Mouse (Mus musculus) midbrain, embryonic 14.5 days (tissue): Measurements from ENCODE around the gene Timm10. TPM values are rescaled to one million over a fixed set of nuclear protein-coding genes. Genes with fewer than 3 reads are reported as not detected.
A peak's percentile ranks its signal among the peaks of the same experiment; 100 is the strongest.

Experiments used
- ATAC-seq: fragments of 200-750 bp; cut with Nextera tagmentation; 2 replicates; pipeline ENCODE4 v1.8.0; 2017; ENCODE audit warnings: moderate number of reproducible peaks, moderate library complexity; ENCODE audit not compliant: low FRiP score, low TSS enrichment
- DNase-seq: peaks from one replicate; pipeline ENCODE4 v3.0.0-alpha.2; 2015
- H3K27ac ChIP-seq: fragments of 300-500 bp; sonication (generic); replicated peaks from 2 replicates; pipeline ENCODE4 v1.5.1; 2014; ENCODE audit warnings: mild to moderate bottlenecking, low read depth, low read length, moderate library complexity
- H3K27me3 ChIP-seq: fragments of 300-500 bp; sonication (generic); 2 replicates; pipeline ENCODE4 v1.6.1; 2014; ENCODE audit warnings: low read length, control low read depth, mixed read lengths; ENCODE audit not compliant: control insufficient read depth, insufficient read depth
- H3K36me3 ChIP-seq: fragments of 300-500 bp; sonication (generic); 2 replicates; pipeline ENCODE4 v1.6.1; 2014; ENCODE audit warnings: low read length, control low read depth; ENCODE audit not compliant: control insufficient read depth, insufficient read depth
- H3K4me1 ChIP-seq: fragments of 300-500 bp; sonication (generic); 2 replicates; pipeline ENCODE4 v1.6.1; 2014; ENCODE audit warnings: mild to moderate bottlenecking, antibody characterized with exemption, low read length, control low read depth; ENCODE audit not compliant: control insufficient read depth, insufficient read depth
- H3K4me2 ChIP-seq: fragments of 300-500 bp; sonication (generic); 2 replicates; pipeline ENCODE4 v1.6.1; 2014; ENCODE audit warnings: mild to moderate bottlenecking, low read length, moderate library complexity
- H3K4me3 ChIP-seq: fragments of 300-500 bp; sonication (generic); replicated peaks from 2 replicates; pipeline ENCODE4 v1.5.1; 2014; ENCODE audit warnings: low read depth, low read length
- H3K9ac ChIP-seq: fragments of 300-500 bp; sonication (generic); replicated peaks from 2 replicates; pipeline ENCODE4 v1.6.1; 2014; ENCODE audit warnings: mild to moderate bottlenecking, low read length, moderate library complexity
- H3K9me3 ChIP-seq: fragments of 300-500 bp; sonication (generic); 2 replicates; pipeline ENCODE4 v1.6.1; 2016; ENCODE audit warnings: low read length, control low read depth, mixed read lengths; ENCODE audit not compliant: control insufficient read depth
- WGBS: fragments of 180-500 bp; shearing (Covaris S2); extraction: QIAGEN DNeasy Blood & Tissue Kit; methylation state at CpG from one replicate; pipeline ENCODE4 v1.1.7; 2014; 5-methylcytosine and 5-hydroxymethylcytosine counted together
- polyA plus RNA-seq: library from polyadenylated mRNA; unstranded; fragments of >200 nt; fragmentation: Nextera tagmentation; extraction: Ambion mirVana; gene quantifications from 2 replicates; pipeline ENCODE4 v1.2.1, GENCODE M21; 2014

Gene Timm10
- polyA plus RNA-seq, 1 experiment from 2014 or later: 58.6 TPM

DNA sequence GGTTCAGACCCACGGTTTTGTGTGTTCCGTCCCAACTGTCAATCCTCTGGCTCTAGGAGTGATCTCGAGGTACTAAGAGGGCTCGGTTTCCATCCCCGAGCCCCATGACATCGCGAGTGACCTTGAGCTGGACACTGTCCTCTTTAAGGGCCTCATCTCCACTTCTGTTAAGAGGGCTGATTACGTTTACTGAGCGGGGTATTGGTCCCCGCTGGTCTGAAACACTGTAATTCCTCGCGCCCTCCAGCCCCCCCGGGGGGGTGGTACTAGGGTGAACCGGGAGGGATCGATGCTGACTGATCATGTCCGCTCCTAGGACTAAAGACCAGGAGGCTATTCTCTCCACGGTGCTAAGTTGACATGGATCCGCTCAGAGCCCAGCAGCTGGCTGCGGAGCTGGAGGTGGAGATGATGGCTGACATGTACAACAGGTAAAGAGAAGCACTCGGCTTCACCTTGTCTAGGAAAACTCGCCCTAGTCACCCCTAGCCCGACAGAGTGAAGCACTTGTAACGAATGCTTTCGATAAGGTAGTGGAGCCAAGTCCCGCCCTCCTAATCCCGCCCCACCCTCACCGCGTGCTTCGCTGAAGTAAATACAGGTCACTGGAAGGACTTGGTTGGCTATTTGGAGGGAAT, 605 bp downstream of the Timm10 start:
- Histone ChIP-seq H3K4me2 (peak overlapping the region; percentile 100), H3K27ac (0 out of 2 replicates have a peak overlapping the region, but pooled peaks have one; percentile 20), H3K4me1 (peaks cover 7% of the 10 kb centered on the region), H3K36me3 (peaks cover 11% of the 10 kb centered on the region), H3K9ac (peak overlapping the region; percentile 66), H3K27me3 (no peaks in the 10 kb centered on the region), H3K9me3 (no peaks in the 10 kb centered on the region), H3K4me3 (peak overlapping the region; percentile 84)
- peak; percentile 46 for ATAC-seq
- no peak for DNase-seq
- 1% methylated on average over 29 of the region's 29 CpGs for WGBS

DNA sequence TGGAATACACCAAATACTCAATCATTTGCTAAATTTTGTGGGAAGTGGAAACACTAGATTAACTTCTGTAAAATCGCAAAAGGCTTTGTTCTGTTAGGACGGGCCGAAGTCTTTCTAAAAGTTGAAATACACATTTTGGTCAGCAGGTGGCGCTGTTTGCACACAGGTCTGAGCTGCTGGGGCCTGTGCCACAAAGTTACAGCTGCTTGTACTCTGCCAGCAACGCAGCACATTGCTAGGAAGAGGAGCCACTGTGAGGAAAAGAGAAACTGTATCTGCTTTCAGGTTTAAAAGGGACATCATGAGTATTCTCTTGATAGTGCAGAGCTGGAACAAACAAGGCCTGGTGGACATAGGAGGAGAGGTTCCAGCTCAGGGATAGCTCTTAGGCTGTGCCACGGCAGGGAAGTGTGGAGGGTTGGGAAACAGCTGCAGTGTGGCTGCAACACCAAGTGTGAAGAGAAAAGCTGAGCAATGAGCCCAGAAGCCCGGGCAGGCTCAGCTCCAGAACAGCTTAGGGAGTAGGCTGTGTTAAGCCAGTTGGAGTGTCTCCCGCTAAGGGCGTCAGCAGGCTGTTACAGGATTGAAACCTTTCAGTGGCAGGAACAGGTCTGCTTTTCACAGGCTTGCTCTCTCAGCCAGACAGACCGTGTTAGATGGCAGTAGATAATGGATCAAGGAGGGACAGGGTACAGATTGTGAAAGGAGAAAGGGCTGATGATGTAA, 5.0 kb downstream of the Timm10 start:
- peak; percentile 95 for DNase-seq
- ATAC-seq: peak; percentile 61; the same call in 1 of the 2 replicates
- Histone ChIP-seq H3K27ac (no peak overlapping the region), H3K9ac (no peak overlapping the region), H3K9me3 (no peaks in the 10 kb centered on the region), H3K4me2 (no peak overlapping the region), H3K36me3 (peaks cover 11% of the 10 kb centered on the region), H3K27me3 (no peaks in the 10 kb centered on the region), H3K4me1 (peaks cover 7% of the 10 kb centered on the region), H3K4me3 (no peak overlapping the region)
- WGBS: 37% methylated on average over 10 of the region's 10 CpGs

DNA sequence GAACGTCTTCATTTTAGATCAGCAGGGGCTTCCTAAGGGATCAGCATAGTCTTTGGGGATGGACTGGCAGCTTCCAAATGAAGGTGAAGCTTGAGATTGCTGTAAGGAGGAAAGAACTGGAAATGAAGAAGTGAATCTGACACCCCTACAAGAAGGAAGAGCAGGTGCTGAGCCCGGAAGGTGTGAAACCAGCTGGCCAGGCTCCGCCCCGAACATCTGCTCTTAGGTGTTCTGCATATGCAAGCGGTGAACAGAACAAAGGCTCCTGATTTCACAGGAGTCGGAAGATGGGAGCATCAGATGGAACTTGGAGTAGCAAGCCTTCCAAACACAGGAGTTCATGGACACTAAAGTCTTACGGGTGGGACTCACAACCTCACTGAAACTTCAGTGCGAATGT, 10.3 kb downstream of the Timm10 start:
- DNase-seq (no peak), ATAC-seq (no peak)
- H3K4me2 ChIP-seq: no peak overlapping the region
- H3K9me3 ChIP-seq: no peaks in the 10 kb centered on the region
- no peak overlapping the region for H3K27ac ChIP-seq
- peaks cover 14% of the 10 kb centered on the region for H3K4me1 ChIP-seq
- no peaks in the 10 kb centered on the region for H3K36me3 ChIP-seq
- H3K9ac ChIP-seq: no peak overlapping the region
- 69% methylated on average over 8 of the region's 8 CpGs for WGBS
- peaks cover 44% of the 10 kb centered on the region for H3K27me3 ChIP-seq
- H3K4me3 ChIP-seq: no peak overlapping the region

DNA sequence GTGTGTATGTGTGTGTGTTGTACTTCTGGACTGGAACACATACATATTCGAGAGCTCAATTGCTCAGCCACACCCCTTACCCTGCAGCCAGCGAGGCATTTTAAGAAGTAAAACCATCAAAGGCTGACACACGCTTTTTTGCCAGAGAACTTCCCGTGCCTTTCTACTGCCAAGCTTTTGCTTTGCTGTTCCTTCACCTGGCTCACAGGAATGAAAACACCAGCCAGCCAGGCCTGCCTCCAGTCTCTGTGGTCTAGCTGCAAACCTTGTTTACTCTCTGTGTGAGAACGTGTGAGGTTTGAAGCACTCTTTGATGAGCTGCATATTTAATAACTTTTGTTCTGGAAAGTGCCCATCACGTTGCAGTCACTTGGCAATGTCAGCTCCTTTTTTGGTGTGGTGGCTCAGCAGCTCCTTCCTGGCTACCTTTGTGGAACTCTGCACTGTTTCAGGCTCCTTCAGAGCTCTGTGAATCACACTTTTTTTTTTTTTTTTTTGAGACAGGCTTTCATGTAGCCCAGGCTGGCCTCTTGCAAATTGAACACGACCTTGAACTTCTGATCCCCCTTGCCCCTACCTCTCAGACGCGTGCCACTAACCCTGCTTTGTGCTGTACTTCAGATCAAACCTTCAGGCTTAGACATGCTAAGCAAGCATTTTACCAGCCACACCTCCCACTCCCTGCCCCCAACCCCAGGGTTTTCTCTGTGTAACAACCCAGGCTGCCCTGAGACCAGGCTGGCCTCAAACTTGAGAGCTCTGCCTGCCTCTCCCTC, 11.2 kb downstream of the Timm10 start:
- Histone ChIP-seq H3K36me3 (no peaks in the 10 kb centered on the region), H3K9me3 (no peaks in the 10 kb centered on the region), H3K9ac (no peak overlapping the region), H3K27me3 (peaks cover 44% of the 10 kb centered on the region), H3K4me1 (peaks cover 14% of the 10 kb centered on the region), H3K27ac (no peak overlapping the region), H3K4me2 (no peak overlapping the region), H3K4me3 (no peak overlapping the region)
- 26% methylated on average over 9 of the region's 9 CpGs for WGBS
- ATAC-seq (no peak), DNase-seq (no peak)

- no peak for ATAC-seq
These were observed 11.8 kb downstream of the Timm10 start, which contains the start of gene Slc43a1 for GRCm38 (mm10) chr2:84838593-84838949. TSS of gene Slc43a1 (plus strand) at chr2:84838850.

GRCm38 (mm10) chr2:84838993-84839980, 12.5 kb downstream of the Timm10 start:
- ATAC-seq (no peak), DNase-seq (peak; percentile 25)
- Histone ChIP-seq H3K4me3 (peak overlapping the region; percentile 50), H3K9ac (peak overlapping the region; percentile 50), H3K4me2 (peak overlapping the region; percentile 88), H3K4me1 (peaks cover 14% of the 10 kb centered on the region), H3K27ac (no peak overlapping the region), H3K36me3 (no peaks in the 10 kb centered on the region), H3K9me3 (no peaks in the 10 kb centered on the region), H3K27me3 (peaks cover 44% of the 10 kb centered on the region)
- under 1% methylated on average over 47 of the region's 47 CpGs for WGBS

More at GRCm38 (mm10) chr2:84838593-84838949, 11.8 kb downstream of the Timm10 start, which contains the start of gene Slc43a1:
- peaks cover 44% of the 10 kb centered on the region for H3K27me3 ChIP-seq
- H3K4me3 ChIP-seq: peak within 1 kb of the TSS; percentile 50
- peaks cover 14% of the 10 kb centered on the region for H3K4me1 ChIP-seq
- no peaks in the 10 kb centered on the region for H3K9me3 ChIP-seq
- no peak for DNase-seq
- 21% methylated on average over 10 of the region's 10 CpGs for WGBS
- H3K36me3 ChIP-seq: no peaks in the 10 kb centered on the region
- H3K4me2 ChIP-seq: peak within 1 kb of the TSS; percentile 88
- peak within 1 kb of the TSS; percentile 50 for H3K9ac ChIP-seq
- H3K27ac ChIP-seq: no peak within 1 kb of the TSS

- H3K9me3 ChIP-seq: no peaks in the 10 kb centered on the region
- no peak overlapping the region for H3K27ac ChIP-seq
- H3K36me3 ChIP-seq: no peaks in the 10 kb centered on the region
- DNase-seq (peak; percentile 73), ATAC-seq (peak; percentile 71)
- H3K4me3 ChIP-seq: peak overlapping the region; percentile 50
- H3K4me1 ChIP-seq: peaks cover 14% of the 10 kb centered on the region
- peak overlapping the region; percentile 88 for H3K4me2 ChIP-seq
- H3K9ac ChIP-seq: peak overlapping the region; percentile 50
- H3K27me3 ChIP-seq: peaks cover 44% of the 10 kb centered on the region
- under 1% methylated on average over 54 of the region's 54 CpGs for WGBS
These were observed 13.4 kb downstream of the Timm10 start for GRCm38 (mm10) chr2:84840016-84840747.
